Mouse (Mus musculus): ENCODE results near the gene Ppa2. TPM values are rescaled to one million over a fixed set of nuclear protein-coding genes. Genes with fewer than 3 reads are reported as not detected.

Ppa2 gene
- total and polyA plus RNA-seq, 3 experiments: 33.6 to 36.3 TPM; not detected in 1

GRCm38 (mm10) chr3:133411123-133411675 lies 101.3 kb downstream of the Ppa2 start:
- Histone ChIP-seq H3K27me3 (ENCODE audit: control insufficient read depth in 1 of 2, insufficient read depth in 2 of 2, low read length in 2 of 2) (no peaks in the 10 kb centered on the region), H3K9ac (ENCODE audit: control insufficient read depth, low read depth, low read length, poor library complexity, severe bottlenecking) (no peak overlapping the region), H3K4me3 (ENCODE audit: control insufficient read depth in 1 of 2, insufficient read depth in 1 of 2, low read depth in 2 of 2, low read length in 2 of 2) (no peak overlapping the region), H3K9me3 (replicated peaks; ENCODE audit: insufficient read depth, low read length) (no peaks in the 10 kb centered on the region), H3K36me3 (ENCODE audit: control insufficient read depth in 1 of 2, insufficient read depth in 2 of 2, low read length in 2 of 2) (no peaks in the 10 kb centered on the region), H3K4me1 (ENCODE audit: control insufficient read depth in 1 of 2, insufficient read depth in 2 of 2, low read length in 2 of 2) (no peaks in the 10 kb centered on the region), H3K27ac (ENCODE audit: control insufficient read depth, low read depth, low read length) (no peak overlapping the region), H3K79me2 (ENCODE audit: control insufficient read depth, insufficient read depth, low read length, poor library complexity) (no peaks in the 10 kb centered on the region)
- TF ChIP-seq RAD21 (IDR thresholded peaks at IDR 0.05; ENCODE audit: low read depth, low read length) (no peak), SMC3 (IDR thresholded peaks at IDR 0.05; ENCODE audit: low read depth, low read length) (no peak), MXI1 (IDR thresholded peaks at IDR 0.05; ENCODE audit: low read depth, low read length) (no peak), ZNF384 (IDR thresholded peaks at IDR 0.05; ENCODE audit: low read depth, low read length) (no peak), USF2 (IDR thresholded peaks at IDR 0.05; ENCODE audit: borderline replicate concordance in 1 of 2, insufficient read depth in 1 of 2, low read depth in 1 of 2, low read length in 2 of 2) (no peak), POLR2AphosphoS2 (IDR thresholded peaks at IDR 0.05; ENCODE audit: low read length) (no peak), UBTF (IDR thresholded peaks at IDR 0.05; ENCODE audit: borderline replicate concordance, insufficient read depth, low read depth, low read length) (no peak), TCF12 (IDR thresholded peaks at IDR 0.05; ENCODE audit: low read depth, low read length) (no peak), JUND (IDR thresholded peaks at IDR 0.05; ENCODE audit: low read depth, low read length) (no peak), RCOR1 (IDR thresholded peaks at IDR 0.05; ENCODE audit: low read depth, low read length) (no peak), NRF1 (IDR thresholded peaks at IDR 0.05; ENCODE audit: insufficient read depth, low read depth, low read length, poor library complexity, severe bottlenecking) (no peak), CHD2 (IDR thresholded peaks at IDR 0.05; ENCODE audit: low read length) (no peak), POLR2A (IDR thresholded peaks at IDR 0.05; ENCODE audit: control insufficient read depth in 1 of 2, insufficient read depth in 1 of 2, low read depth in 1 of 2, low read length in 2 of 2, poor library complexity in 1 of 2) (no peak), MAX (IDR thresholded peaks at IDR 0.05; ENCODE audit: low read length) (no peak), TAL1 (IDR thresholded peaks at IDR 0.05; ENCODE audit: low read length) (no peak), USF1 (IDR thresholded peaks at IDR 0.05; ENCODE audit: low read depth, low read length) (no peak)
- no peak for DNase-seq (ENCODE audit: low read depth, low spot score)

DNA sequence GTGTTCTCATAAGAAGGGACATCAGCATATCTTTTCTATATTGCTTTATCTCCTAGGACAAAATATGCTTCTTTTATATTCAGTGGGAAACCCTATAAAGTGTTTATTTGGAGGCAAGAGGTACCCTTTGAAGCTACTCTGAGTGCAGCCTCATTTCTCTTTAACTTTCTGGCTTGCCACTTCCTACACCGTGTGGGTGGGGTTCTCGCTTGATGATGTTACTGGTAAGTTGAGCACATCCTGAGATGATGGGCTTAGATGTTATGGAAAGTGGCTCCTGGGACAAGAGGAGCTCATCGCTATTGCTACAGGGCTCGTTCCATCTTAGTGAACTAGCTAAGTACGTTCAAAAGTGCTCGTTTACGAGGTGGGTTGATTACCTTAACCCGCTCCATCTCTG lies 101.9 kb downstream of the Ppa2 start:
- Histone ChIP-seq H3K27ac (ENCODE audit: control insufficient read depth, low read depth, low read length) (no peak overlapping the region), H3K27me3 (ENCODE audit: control insufficient read depth in 1 of 2, insufficient read depth in 2 of 2, low read length in 2 of 2) (peaks cover 0 to 1% of the 10 kb centered on the region in 2 experiments; a peak in 1 of 4 replicates), H3K36me3 (ENCODE audit: control insufficient read depth in 1 of 2, insufficient read depth in 2 of 2, low read length in 2 of 2) (no peaks in the 10 kb centered on the region), H3K79me2 (ENCODE audit: control insufficient read depth, insufficient read depth, low read length, poor library complexity) (no peaks in the 10 kb centered on the region), H3K4me3 (ENCODE audit: control insufficient read depth in 1 of 2, insufficient read depth in 1 of 2, low read depth in 2 of 2, low read length in 2 of 2) (no peak overlapping the region), H3K4me1 (ENCODE audit: control insufficient read depth in 1 of 2, insufficient read depth in 2 of 2, low read length in 2 of 2) (no peaks in the 10 kb centered on the region), H3K9me3 (replicated peaks; ENCODE audit: insufficient read depth, low read length) (no peaks in the 10 kb centered on the region), H3K9ac (ENCODE audit: control insufficient read depth, low read depth, low read length, poor library complexity, severe bottlenecking) (no peak overlapping the region)
- DNase-seq (ENCODE audit: low read depth, low spot score): no peak
- no peak for TF ChIP-seq MAZ (IDR thresholded peaks at IDR 0.05; ENCODE audit: low read depth, low read length)
- TF ChIP-seq POLR2AphosphoS2 (IDR thresholded peaks at IDR 0.05; ENCODE audit: low read length): no peak
- no peak for TF ChIP-seq UBTF (IDR thresholded peaks at IDR 0.05; ENCODE audit: borderline replicate concordance, insufficient read depth, low read depth, low read length)
- TF ChIP-seq SMC3 (IDR thresholded peaks at IDR 0.05; ENCODE audit: low read depth, low read length): no peak
- TF ChIP-seq JUND (IDR thresholded peaks at IDR 0.05; ENCODE audit: low read depth, low read length): no peak
- TF ChIP-seq USF2 (IDR thresholded peaks at IDR 0.05; ENCODE audit: borderline replicate concordance in 1 of 2, insufficient read depth in 1 of 2, low read depth in 1 of 2, low read length in 2 of 2): no peak
- no peak for TF ChIP-seq RCOR1 (IDR thresholded peaks at IDR 0.05; ENCODE audit: low read depth, low read length)
- no peak for TF ChIP-seq TBP (IDR thresholded peaks at IDR 0.05; ENCODE audit: low read depth, low read length)

Data from MEL (cell line).